Mouse (Mus musculus) frontal cortex, adult (tissue): ENCODE measurements around the gene Gclm.

Experiments
- ATAC-seq: cut with Nextera tagmentation; 2 replicates; pipeline ENCODE4 v1.9.2; 2017; ENCODE audit warnings: mild to moderate bottlenecking, moderate library complexity, mixed read lengths; ENCODE audit not compliant: low TSS enrichment

Gene Gclm

DNA sequence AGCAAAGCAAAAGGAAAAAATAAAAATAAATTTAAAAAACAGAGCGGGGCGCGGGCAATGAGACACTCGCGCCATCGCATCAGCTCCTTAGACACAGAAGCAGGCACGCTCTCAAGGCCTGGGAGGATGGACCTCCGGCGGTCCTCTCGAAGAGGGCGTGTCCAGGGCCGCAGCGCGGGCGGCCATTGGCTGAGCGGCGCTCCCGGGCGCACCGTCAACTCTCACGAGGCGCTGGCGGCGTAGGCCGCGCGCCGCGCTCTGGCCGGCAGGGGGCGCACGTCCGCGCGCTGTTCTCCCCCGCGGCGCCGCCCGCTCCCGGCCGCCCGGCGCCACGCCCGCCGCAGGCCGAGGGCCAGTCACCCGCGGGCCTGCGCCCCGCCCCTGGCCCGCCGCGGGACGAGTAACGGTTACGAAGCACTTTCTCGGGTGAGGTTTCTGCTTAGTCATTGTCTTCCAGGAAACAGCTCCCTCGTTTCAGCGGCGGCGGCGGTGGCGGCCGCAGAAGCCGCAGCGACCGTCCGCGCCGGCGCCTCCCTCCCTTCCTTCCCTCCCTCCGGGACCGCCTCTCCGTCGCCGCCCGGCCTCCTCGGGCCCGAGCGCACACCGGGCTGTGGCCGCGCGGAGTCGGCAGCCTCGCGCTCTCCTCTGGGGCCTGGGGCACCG lies at the start of gene Gclm:
Gene Gclm (plus strand): TSS at position 343 of the 663 bp plus-strand sequence.
- peak; percentile 97 for ATAC-seq

GRCm38 (mm10) chr3:122196621-122197298 lies 48.6 kb upstream of the Gclm start:
- ATAC-seq = no peak

GRCm38 (mm10) chr3:122198532-122198931 lies 46.8 kb upstream of the Gclm start:
- no peak for ATAC-seq

- no peak for ATAC-seq
Observed at GRCm38 (mm10) chr3:122198966-122199381, 46.4 kb upstream of the Gclm start.

GRCm38 (mm10) chr3:122199600-122199999 lies 45.8 kb upstream of the Gclm start:
- no peak for ATAC-seq

DNA sequence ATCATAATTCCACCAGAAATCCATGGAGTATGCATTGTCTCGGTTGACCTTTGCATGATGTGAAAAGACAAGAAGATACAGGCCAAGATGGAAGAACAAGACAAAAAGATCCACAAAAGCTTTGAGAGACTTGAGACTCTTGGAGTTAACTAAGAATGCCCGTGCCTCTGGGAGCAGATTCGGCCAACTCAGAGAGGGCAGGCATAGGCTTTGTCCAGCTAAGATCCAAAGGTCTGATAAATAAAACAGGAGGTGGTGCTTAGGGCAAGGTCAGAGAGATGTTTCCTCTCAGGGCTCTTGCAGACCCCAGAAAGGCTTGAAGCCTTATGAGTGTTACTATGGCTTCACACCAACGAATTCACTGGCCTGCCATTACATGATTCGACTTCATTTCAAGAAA lies 45.3 kb upstream of the Gclm start:
- ATAC-seq = no peak

DNA sequence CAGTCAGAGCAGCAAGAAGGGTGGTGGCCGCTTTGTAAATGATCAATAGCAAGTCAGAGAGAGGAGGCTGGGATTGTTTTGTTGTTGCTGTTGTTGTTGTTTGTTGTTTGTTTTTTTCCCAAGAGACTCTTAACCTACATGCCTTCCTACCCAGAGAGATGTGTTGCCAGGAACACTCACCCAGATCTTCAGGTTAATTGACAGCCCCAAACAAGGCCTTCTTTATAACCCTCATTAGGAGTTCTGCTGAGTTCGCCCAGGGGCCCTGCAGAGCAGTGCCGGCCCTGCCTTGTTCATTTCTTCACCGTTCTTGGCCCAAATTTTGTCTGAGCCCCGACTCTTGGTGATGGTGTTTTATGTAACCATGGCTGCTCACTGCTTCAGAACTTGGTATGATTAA lies 44.9 kb upstream of the Gclm start:
- ATAC-seq = peak; percentile 69

DNA sequence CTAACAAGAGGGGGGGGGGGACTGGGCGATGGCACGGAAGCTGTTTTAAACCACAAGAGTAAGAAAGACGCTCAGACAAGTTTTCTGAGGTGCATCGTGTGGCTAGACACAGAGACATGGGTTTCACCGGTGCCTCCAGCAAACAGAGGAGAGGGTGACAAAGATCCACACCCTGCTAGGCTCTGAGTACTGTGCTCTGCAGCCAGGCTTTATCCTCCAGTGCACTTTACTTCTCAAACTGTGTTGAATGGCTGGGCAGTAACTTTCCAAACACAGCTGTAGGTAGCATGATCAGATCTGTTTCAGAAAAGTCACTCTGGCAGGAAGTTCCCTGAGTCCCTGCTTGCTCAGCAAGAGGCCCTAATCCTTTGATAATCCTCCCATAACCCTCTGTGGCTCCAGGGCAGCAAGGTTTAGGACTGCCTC lies 43.0 kb upstream of the Gclm start:
- ATAC-seq = no peak

DNA sequence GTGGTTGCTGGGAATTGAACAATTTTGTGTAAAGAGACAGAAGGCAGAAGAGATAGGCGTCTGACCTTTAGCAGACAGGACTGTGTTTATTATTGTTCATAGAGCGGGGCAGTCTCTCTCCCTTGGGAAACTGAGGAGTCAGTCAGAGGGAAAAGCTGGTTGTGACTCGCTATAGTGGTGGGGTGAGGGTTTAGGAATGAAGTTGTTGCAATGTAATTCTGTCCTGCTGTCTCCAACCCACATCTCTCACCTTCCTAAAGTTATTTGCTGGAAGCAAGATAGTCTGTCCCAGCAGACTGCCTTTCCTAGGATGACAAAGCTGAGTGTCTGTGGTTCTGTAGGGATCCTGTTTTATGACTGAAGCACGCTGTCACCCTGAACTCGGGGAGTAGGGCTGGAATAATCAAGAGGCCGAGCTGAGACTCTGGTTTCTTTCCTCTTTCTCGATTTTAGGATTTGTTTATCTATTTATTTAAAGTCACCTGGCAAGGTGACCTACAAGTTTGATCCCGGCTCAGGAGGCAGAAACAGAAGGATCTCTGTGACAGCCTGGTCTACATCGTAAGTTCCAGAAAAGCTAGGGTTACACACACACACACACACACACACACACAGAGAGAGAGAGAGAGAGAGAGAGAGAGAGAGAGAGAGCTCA lies 41.6 kb upstream of the Gclm start:
- no peak for ATAC-seq

DNA sequence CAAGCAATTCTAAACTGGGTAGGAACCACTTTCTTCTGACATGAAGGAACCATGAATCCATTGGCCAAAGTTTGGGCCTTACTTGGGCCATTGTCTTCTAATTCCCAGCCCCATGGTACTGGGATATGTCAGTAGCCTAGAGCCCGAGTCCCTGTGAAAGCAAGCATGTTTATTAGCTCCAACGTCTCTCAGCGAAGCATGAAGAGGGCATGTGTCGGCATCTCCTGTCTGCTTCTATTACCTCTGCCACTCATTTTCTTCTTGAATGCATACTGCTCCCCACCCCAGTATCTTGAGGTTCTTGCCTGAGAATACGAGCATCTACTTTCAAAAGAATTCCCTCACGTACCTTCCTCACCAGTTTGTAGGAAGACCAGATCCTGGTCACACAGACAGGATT lies 39.6 kb upstream of the Gclm start:
- no peak for ATAC-seq

GRCm38 (mm10) chr3:122206279-122207070 lies 38.9 kb upstream of the Gclm start:
- no peak for ATAC-seq

GRCm38 (mm10) chr3:122207766-122208165 lies 37.6 kb upstream of the Gclm start:
- ATAC-seq = no peak

- ATAC-seq = no peak
Observed at GRCm38 (mm10) chr3:122208296-122209225, 36.8 kb upstream of the Gclm start.

DNA sequence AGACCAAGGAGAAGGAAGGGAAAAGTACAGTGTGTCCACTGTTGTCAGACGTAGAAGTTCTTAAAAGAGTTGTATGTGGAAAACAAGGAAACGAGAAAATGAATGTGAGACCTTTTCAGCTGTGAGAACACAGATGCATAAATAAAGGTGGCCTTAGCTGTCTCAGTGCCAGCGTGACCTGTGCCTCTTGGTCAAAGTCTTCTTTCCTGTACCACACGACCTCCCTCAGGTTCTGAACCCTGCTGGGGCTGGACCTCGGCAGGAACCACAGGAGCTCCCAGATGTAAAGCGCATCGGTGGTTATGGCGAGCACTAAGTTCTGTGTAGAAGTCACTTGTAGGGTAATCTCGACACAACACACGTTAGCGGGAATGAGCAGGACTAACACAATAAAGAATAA lies 35.8 kb upstream of the Gclm start:
- no peak for ATAC-seq

GRCm38 (mm10) chr3:122210434-122210833 lies 34.9 kb upstream of the Gclm start:
- ATAC-seq = no peak

- ATAC-seq = no peak
Observed at GRCm38 (mm10) chr3:122210846-122211245, 34.5 kb upstream of the Gclm start.

- ATAC-seq = no peak
Observed at GRCm38 (mm10) chr3:122211446-122212125, 33.8 kb upstream of the Gclm start.

DNA sequence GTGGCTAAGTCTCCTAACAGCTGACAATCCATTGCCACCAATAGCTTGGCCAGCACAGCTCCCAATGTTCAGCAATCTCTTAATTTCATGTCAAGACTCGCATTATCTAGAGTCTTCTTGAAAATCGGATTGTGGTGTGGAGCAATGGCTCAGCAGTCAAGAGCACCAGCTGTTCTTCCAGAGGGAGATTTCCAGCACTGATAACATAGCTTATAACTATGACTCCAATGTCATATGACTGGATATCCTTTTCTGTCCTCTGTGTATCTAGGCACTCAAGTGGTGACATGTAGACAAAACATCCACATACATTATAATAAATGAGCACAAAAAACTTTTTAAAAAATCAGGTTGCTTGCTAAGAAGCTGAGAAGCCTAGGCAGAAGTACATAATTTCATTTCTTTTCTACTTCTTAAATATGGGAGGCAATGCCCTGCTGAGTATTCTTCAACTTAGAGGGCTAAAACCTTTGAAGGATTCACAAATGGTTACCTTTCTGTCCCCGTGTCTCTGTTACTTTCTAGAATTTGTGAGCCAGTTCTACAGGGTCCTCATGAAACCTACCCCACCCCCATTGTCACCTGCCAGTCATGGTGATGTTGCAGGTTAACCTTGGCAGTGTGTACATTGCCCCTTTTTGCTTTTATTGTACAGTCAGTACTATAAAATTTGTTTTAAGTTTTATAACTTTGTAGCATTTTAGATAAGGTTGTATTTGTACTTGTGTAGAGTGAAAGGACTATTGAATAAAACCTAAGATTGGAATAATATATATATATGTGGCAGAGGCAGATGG lies 23.9 kb upstream of the Gclm start:
- no peak for ATAC-seq

- ATAC-seq = peak; percentile 57
Observed at GRCm38 (mm10) chr3:122226972-122227371, 18.4 kb upstream of the Gclm start.

DNA sequence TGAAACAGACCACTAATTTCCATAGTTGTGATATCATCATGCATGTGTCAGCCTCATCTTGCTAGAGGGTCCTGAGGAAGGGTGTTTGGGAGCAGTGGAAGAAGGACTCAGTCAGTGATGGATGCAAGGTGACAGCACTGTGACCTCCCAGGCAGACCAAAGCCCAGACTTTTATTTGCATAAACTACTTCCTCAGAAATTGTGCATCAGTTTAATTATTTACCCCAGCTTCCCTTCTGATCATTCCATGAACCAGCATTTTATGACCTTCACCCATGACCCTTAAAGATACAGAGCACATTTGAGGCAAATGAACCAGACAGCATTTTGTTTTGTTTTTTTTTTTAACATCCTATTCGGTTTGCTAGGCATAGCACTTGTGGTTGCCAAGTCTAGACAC lies 9.6 kb upstream of the Gclm start:
- ATAC-seq = no peak
